Mouse (Mus musculus) stomach, postnatal 0 days (tissue): ENCODE results near the gene Use1.

ENCODE experiments used
- CTCF ChIP-seq: IDR thresholded peaks from 2 replicates; pipeline ENCODE4 v1.5.1; 2016; ENCODE audit warnings: antibody characterized with exemption, low read depth, mild to moderate bottlenecking, moderate library complexity
- EP300 ChIP-seq: optimal IDR thresholded peaks from 2 replicates; pipeline ENCODE3; 2016; ENCODE audit warnings: antibody characterized with exemption

DNA sequence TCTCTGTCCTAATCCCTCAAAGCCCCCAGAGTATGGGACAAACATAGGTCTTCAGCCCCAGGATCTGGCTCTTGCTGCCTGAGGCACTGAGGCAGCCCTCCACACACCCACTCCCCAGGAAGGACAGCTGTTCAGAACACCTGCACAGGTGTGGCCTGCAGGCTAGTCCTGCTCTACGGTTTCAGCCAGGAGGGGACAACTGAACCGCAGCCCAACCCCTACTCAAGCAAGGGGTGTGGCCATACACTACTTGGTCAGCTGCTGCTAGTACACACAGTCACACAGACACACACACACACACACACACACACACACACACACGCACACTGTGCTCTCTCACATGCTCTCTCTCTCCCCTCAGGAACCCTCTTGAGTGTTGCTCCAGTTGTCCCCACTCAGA, 17.2 kb downstream of the Use1 start:
- no peak for TF ChIP-seq CTCF
- no peak for TF ChIP-seq EP300
